Mouse (Mus musculus) myocyte (in vitro differentiated cells): Measurements from ENCODE around the gene Mrps25. TPM values are rescaled to one million over a fixed set of nuclear protein-coding genes. Genes with fewer than 3 reads are reported as not detected.
A peak's percentile ranks its signal among the peaks of the same experiment; 100 is the strongest.

Experiments
- H3K27me3 ChIP-seq: one replicate; pipeline ENCODE4 v1.6.1; 2011; ENCODE audit not compliant: control insufficient read depth, insufficient read depth, insufficient read length
- H3K36me3 ChIP-seq: one replicate; pipeline ENCODE4 v1.6.1; 2011; ENCODE audit not compliant: control insufficient read depth, insufficient read depth
- H3K4me2 ChIP-seq: one replicate; pipeline ENCODE4 v1.6.1; 2011; ENCODE audit warnings: low read depth, control low read depth
- H3K4me3 ChIP-seq: one replicate; pipeline ENCODE4 v1.5.1; 2011; ENCODE audit warnings: mild to moderate bottlenecking, control low read depth, moderate library complexity
- H3K79me2 ChIP-seq: one replicate; pipeline ENCODE4 v1.6.1; 2011; ENCODE audit not compliant: control insufficient read depth, insufficient read depth
- H3ac ChIP-seq: one replicate; pipeline ENCODE4 v1.6.1; 2011; ENCODE audit not compliant: control insufficient read depth, insufficient read length
- CEBPB ChIP-seq: IDR thresholded peaks from 2 replicates; pipeline ENCODE4 v1.6.1; 2011; ENCODE audit warnings: mild to moderate bottlenecking, moderate library complexity; ENCODE audit not compliant: poor library complexity, insufficient read depth, severe bottlenecking
- E2F4 ChIP-seq: IDR thresholded peaks from one replicate; pipeline ENCODE4 v1.6.1; 2011; ENCODE audit warnings: mild to moderate bottlenecking, control low read depth, moderate library complexity; ENCODE audit not compliant: insufficient read depth
- MAX ChIP-seq: IDR thresholded peaks from one replicate; pipeline ENCODE4 v1.6.1; 2011; ENCODE audit warnings: low read depth, mild to moderate bottlenecking, control low read depth
- MYOD1 ChIP-seq, 3 experiments: IDR thresholded peaks; one replicate each; pipeline ENCODE4 v1.6.1; 2011; ENCODE audit warnings: control low read depth in 2 of 3, low read depth in 2 of 3, mild to moderate bottlenecking in 2 of 3, moderate library complexity in 1 of 3; ENCODE audit not compliant: insufficient read length in 2 of 3, control insufficient read depth in 1 of 3
- MYOG ChIP-seq, 3 experiments: IDR thresholded peaks; one replicate each; pipeline ENCODE4 v1.6.1; 2011; ENCODE audit warnings: control low read depth in 2 of 3, low read depth in 2 of 3, mild to moderate bottlenecking in 2 of 3; ENCODE audit not compliant: insufficient read length in 2 of 3, control insufficient read depth in 1 of 3, insufficient read depth in 1 of 3
- POLR2A ChIP-seq: IDR thresholded peaks from one replicate; pipeline ENCODE4 v1.6.1; 2011; ENCODE audit warnings: low read depth, mild to moderate bottlenecking, control low read depth, moderate library complexity; ENCODE audit not compliant: insufficient read length
- POLR2AphosphoS2 ChIP-seq: IDR thresholded peaks from one replicate; pipeline ENCODE4 v1.6.1; 2011; ENCODE audit warnings: low read depth, control low read depth; ENCODE audit not compliant: insufficient read length
- REST ChIP-seq: IDR thresholded peaks from one replicate; pipeline ENCODE4 v1.6.1; 2011; ENCODE audit warnings: mild to moderate bottlenecking, control low read depth, moderate library complexity; ENCODE audit not compliant: insufficient read depth, insufficient read length
- SRF ChIP-seq: IDR thresholded peaks from one replicate; pipeline ENCODE4 v1.6.1; 2011; ENCODE audit warnings: low read depth; ENCODE audit not compliant: control insufficient read depth, insufficient read length
- TCF12 ChIP-seq: IDR thresholded peaks from one replicate; pipeline ENCODE4 v1.6.1; 2011; ENCODE audit warnings: mild to moderate bottlenecking, control low read depth; ENCODE audit not compliant: poor library complexity, insufficient read depth, severe bottlenecking
- TCF3 ChIP-seq: IDR thresholded peaks from one replicate; pipeline ENCODE4 v1.6.1; 2011; ENCODE audit warnings: low read depth, control low read depth; ENCODE audit not compliant: insufficient read length
- USF1 ChIP-seq: IDR thresholded peaks from one replicate; pipeline ENCODE4 v1.6.1; 2011; ENCODE audit warnings: low read depth, mild to moderate bottlenecking, control low read depth, moderate library complexity
- polyA plus RNA-seq: library from polyadenylated mRNA; unstranded; fragments of >200 nt; fragmentation: generic; extraction: Trizol; gene quantifications from one replicate; pipeline ENCODE4 v1.2.1, GENCODE M21; 2012; ENCODE audit warnings: missing spikeins

Gene Mrps25
- polyA plus RNA-seq, 1 experiment, result 53.1 TPM

DNA sequence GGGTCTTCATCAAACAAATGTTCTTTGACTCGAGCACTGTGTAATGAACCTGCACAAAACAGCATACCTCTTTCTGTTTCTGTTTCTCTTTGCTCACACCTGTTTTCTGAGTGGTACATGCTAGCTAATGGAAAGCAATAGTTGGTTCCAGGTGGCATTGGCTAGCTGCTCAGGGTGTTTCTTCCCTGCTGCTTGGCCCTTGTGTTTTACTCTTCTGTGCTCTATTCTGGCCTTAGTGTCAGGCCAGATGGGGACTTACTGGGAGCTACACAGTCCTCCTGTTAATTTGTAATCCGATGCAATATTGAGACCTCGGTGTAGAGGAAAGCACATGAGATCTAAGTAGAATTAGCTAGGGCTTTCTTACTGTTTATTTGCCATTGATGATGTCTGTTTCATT is 25.0 kb downstream of the Mrps25 start:
- Histone ChIP-seq H3K27me3 (no peaks in the 10 kb centered on the region), H3K4me3 (no peak overlapping the region)

DNA sequence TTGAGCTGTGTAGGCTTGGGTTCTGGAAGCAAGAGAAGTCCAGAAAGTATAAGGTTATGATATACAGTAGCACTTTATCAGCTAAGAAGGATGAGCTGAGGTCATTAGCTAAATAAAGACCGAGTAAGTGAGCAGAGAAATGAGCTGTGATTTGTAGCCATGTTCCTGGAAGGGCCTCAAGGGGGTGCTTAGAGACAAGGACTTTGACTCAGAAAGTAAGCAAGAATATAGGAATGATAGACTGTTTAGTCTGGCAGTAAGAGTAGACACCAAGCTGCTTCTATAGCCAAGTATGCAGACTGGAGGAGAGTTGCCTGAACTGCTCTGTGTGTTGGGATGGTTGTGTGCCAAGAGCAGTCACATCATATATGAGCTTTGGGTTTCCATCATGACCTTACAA is 30.1 kb downstream of the Mrps25 start:
- no peak overlapping the region for H3ac ChIP-seq
- no peak overlapping the region for H3K4me3 ChIP-seq
- no peaks in the 10 kb centered on the region for H3K79me2 ChIP-seq
- no peak for TF ChIP-seq TCF12
- TF ChIP-seq MYOG (IDR thresholded peaks at IDR 0.05; ENCODE audit: control insufficient read depth in 1 of 3, insufficient read depth in 1 of 3, insufficient read length in 2 of 3, low read depth in 2 of 3), result no peak
- TF ChIP-seq CEBPB, result no peak
- no peak for TF ChIP-seq MAX
- TF ChIP-seq E2F4, result no peak
- TF ChIP-seq MYOD1 (IDR thresholded peaks at IDR 0.05; ENCODE audit: control insufficient read depth in 1 of 3, insufficient read length in 2 of 3, low read depth in 2 of 3), result no peak
- no peak for TF ChIP-seq POLR2AphosphoS2
- no peak for TF ChIP-seq POLR2A
- no peak for TF ChIP-seq REST
- TF ChIP-seq TCF3, result no peak
- TF ChIP-seq USF1, result no peak
- TF ChIP-seq SRF, result no peak
- no peaks in the 10 kb centered on the region for H3K27me3 ChIP-seq
- no peak overlapping the region for H3K4me2 ChIP-seq
- peaks cover 67% of the 10 kb centered on the region for H3K36me3 ChIP-seq

More for the DNA sequence above, 25.0 kb downstream of the Mrps25 start:
- Histone ChIP-seq H3K79me2 (no peaks in the 10 kb centered on the region), H3ac (no peak overlapping the region), H3K4me2 (no peak overlapping the region), H3K36me3 (peaks cover 79% of the 10 kb centered on the region)
- no peak for TF ChIP-seq MYOD1 (IDR thresholded peaks at IDR 0.05; ENCODE audit: control insufficient read depth in 1 of 3, insufficient read length in 2 of 3, low read depth in 2 of 3)
- no peak for TF ChIP-seq TCF3
- TF ChIP-seq USF1, result no peak
- TF ChIP-seq MAX, result no peak

DNA sequence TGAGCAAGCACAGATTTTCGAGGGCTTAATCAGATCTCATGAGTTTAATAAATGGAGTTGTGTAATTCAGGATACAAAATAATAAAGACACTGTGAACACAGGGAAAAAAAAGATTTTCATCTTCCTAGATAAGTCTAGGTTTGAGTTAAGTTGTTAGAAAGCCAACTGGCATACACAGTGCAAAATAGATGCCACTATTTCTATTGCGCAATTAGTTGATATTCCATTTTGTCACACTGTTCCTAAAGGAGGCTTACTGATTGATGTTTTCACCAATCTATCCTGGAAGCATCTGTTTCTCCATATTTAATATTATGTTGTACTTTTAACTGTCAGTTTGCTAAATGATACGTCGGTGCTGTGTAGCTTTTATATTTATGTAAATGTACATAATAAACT is 38.0 kb downstream of the Mrps25 start:
- Histone ChIP-seq H3K27me3 (no peaks in the 10 kb centered on the region), H3K36me3 (peaks cover 24% of the 10 kb centered on the region), H3K4me2 (no peak overlapping the region), H3K4me3 (no peak overlapping the region), H3ac (no peak overlapping the region), H3K79me2 (peaks cover 3% of the 10 kb centered on the region)
- TF ChIP-seq MYOD1 (IDR thresholded peaks at IDR 0.05; ENCODE audit: control insufficient read depth in 1 of 3, insufficient read length in 2 of 3, low read depth in 2 of 3) (no peak), CEBPB (0 out of 2 replicates have a peak, but pooled peaks have one; percentile 29)

DNA sequence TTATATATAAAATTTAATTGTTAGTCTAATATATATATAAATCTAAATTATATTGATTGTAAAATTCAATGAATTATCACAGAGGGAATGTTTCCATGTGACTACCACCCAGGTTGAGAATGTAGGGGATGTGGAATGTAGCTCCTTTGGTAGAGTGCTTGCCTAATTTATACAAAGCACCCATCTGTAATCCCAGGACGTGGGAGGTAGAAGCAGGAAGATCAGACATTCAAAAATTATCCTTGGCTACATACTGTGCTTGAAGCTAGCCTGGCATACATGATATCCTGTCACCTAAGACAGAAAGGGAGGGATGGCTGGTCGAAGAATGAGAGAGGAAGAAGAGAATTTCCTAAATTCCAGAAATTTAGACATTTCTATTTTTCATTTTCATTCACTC is 47.5 kb downstream of the Mrps25 start:
- Histone ChIP-seq H3K36me3 (peaks cover 11% of the 10 kb centered on the region), H3ac (no peak overlapping the region), H3K79me2 (peaks cover 36% of the 10 kb centered on the region), H3K4me3 (no peak overlapping the region), H3K4me2 (no peak overlapping the region), H3K27me3 (no peaks in the 10 kb centered on the region)
- TF ChIP-seq MYOD1 (IDR thresholded peaks at IDR 0.05; ENCODE audit: control insufficient read depth in 1 of 3, insufficient read length in 2 of 3, low read depth in 2 of 3), result no peak
- no peak for TF ChIP-seq USF1
- TF ChIP-seq TCF12, result no peak
- no peak for TF ChIP-seq MAX
- no peak for TF ChIP-seq REST

DNA sequence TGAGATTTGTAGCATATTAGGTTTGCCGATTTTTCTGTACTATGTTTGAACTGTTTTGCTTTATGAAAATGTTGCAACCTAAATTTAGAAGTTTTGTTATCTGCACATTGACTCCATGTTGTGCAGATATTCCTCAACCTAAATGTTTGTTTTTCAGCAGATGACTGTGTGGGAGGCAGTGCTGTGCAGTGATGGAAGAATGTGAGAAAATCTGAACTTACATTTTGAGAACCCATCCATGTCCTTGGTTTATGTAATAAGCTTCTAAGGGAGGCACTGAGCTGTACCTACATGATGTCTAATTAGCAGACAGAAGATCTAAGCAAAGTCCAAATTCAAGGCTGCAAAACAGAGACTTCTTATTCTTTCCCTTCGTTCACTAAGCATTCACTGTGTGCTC is 50.2 kb downstream of the Mrps25 start:
- TF ChIP-seq TCF3 (no peak), MAX (no peak), SRF (no peak), USF1 (no peak), REST (no peak), TCF12 (no peak), E2F4 (no peak), MYOG (IDR thresholded peaks at IDR 0.05; ENCODE audit: control insufficient read depth in 1 of 3, insufficient read depth in 1 of 3, insufficient read length in 2 of 3, low read depth in 2 of 3) (no peak), CEBPB (no peak), MYOD1 (IDR thresholded peaks at IDR 0.05; ENCODE audit: control insufficient read depth in 1 of 3, insufficient read length in 2 of 3, low read depth in 2 of 3) (no peak), POLR2A (no peak), POLR2AphosphoS2 (no peak)
- peaks cover 53% of the 10 kb centered on the region for H3K79me2 ChIP-seq
- H3K4me3 ChIP-seq, result no peak overlapping the region
- H3ac ChIP-seq, result no peak overlapping the region
- H3K36me3 ChIP-seq, result no peaks in the 10 kb centered on the region
- no peak overlapping the region for H3K4me2 ChIP-seq
- H3K27me3 ChIP-seq, result no peaks in the 10 kb centered on the region
